Mouse (Mus musculus): Measurements from ENCODE around the gene Zup1. TPM values are rescaled to one million over a fixed set of nuclear protein-coding genes. Genes with fewer than 3 reads are reported as not detected.
"Not testable (repeated sequence)": the region's sequence is repeated elsewhere in the genome, so short reads cannot be mapped to it uniquely, and the experiment has no call there.

Gene Zup1
- polyA plus RNA-seq, 1 experiment from 2014 or later = 11.6 TPM

GRCm38 (mm10) chr10:33901520-33901919, 49.5 kb downstream of the Zup1 start:
- H3K9ac ChIP-seq; H3K9me3 ChIP-seq (replicated peaks); H3K36me3 ChIP-seq; H3K27ac ChIP-seq; H3K4me1 ChIP-seq (replicated peaks); H3K4me2 ChIP-seq; H3K27me3 ChIP-seq; ATAC-seq (replicated peaks; ENCODE audit: insufficient number of reproducible peaks, insufficient read depth, low FRiP score, low read depth); H3K4me3 ChIP-seq: not testable (repeated sequence)
- WGBS = 50% methylated on average over 1 of the region's 1 CpGs

DNA sequence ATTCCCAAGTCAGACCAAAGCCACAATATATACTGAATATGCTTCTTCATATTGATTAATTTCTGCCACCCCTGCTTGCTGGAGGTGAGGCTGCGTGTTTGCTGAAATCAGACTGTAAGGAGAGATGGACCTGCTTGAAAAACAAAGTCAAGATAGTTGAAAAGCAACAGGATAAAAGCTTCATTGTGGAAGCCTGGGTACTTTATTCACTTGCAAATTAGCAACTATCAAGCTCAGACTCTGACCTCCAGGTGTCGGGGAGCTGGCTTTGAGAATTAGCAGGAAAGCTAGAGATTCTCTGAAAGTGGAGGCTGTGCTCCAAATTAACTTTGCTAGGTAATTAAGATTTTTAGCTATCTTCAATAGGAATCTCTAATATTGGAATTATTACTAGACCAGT, 68.7 kb downstream of the Zup1 start:
- not testable (repeated sequence) for H3K4me3 ChIP-seq; H3K9me3 ChIP-seq (replicated peaks); H3K4me1 ChIP-seq (replicated peaks); ATAC-seq (replicated peaks; ENCODE audit: insufficient number of reproducible peaks, insufficient read depth, low FRiP score, low read depth); H3K4me2 ChIP-seq; H3K9ac ChIP-seq; H3K27ac ChIP-seq; H3K36me3 ChIP-seq; H3K27me3 ChIP-seq
- 79% methylated on average over 2 of the region's 2 CpGs for WGBS

DNA sequence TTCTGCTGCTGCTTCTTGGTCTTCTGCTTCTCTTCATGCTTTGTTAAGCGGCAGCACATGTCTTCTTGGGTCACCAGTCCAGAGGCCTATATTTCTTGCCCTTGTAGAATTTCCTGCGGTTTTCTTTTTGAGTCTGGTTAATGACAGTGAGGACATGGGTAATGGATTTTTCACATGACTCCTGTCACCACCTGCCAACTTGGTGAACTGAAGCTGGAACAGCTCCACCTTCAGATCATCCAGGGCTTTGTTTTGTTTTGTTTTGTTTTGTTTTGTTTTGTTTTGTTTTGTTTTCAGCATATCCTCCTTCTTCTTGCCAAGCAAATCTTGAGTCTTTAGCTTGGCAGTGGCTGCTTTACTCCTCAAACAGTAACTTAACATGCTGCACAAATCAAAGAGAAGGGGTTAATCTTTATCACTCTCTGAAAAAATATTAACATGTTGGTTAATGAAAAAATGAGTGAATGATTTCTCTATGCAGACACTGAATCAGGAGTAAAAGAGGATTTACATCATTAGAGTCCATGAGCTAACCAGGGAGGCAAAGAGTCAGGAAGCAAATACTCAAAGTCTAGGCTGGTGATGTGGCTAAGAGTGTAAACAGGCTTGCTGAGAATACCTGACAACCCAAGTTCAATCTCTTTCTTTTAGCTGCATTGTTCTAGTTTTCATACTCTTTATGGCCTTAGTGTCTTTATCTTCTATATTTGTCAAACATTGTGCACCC, 78.2 kb downstream of the Zup1 start:
- no peaks in the 10 kb centered on the region for H3K27me3 ChIP-seq
- ATAC-seq (replicated peaks; ENCODE audit: insufficient number of reproducible peaks, insufficient read depth, low FRiP score, low read depth) = no peak
- 79% methylated on average over 2 of the region's 2 CpGs for WGBS

DNA sequence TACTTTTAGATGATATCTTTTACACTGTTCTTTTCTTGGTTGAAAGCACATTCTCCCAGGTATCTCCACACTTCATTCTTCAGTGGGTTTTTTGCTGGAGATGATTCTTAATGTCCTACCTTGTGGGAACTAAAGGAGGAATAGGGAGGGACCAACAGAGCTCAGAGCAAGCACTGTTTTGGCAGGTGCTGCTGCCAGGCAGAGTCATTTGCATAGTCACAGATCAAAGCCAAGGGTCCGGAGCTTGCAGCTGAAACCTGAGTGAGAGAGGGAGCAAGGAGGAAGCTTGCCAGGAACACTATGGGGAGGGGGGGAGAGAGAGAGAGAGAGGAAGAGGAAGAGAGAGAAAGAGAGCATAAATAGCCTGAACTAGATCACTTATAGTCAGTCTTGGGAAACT, 80.6 kb downstream of the Zup1 start:
- Histone ChIP-seq H3K4me1 (replicated peaks) (no peaks in the 10 kb centered on the region), H3K36me3 (no peaks in the 10 kb centered on the region), H3K9ac (no peak overlapping the region), H3K27me3 (no peaks in the 10 kb centered on the region), H3K9me3 (replicated peaks) (no peaks in the 10 kb centered on the region), H3K27ac (no peak overlapping the region), H3K4me3 (no peak overlapping the region), H3K4me2 (no peak overlapping the region)
- 5% methylated on average over 1 of the region's 1 CpGs for WGBS
- no peak for ATAC-seq (replicated peaks; ENCODE audit: insufficient number of reproducible peaks, insufficient read depth, low FRiP score, low read depth)

More for the DNA sequence above, 78.2 kb downstream of the Zup1 start:
- Histone ChIP-seq H3K27ac (no peak overlapping the region), H3K36me3 (no peaks in the 10 kb centered on the region), H3K4me1 (replicated peaks) (no peaks in the 10 kb centered on the region), H3K4me2 (no peak overlapping the region), H3K9me3 (replicated peaks) (no peaks in the 10 kb centered on the region), H3K4me3 (no peak overlapping the region), H3K9ac (no peak overlapping the region)

Other genes with a start within 250 kb of the Zup1 start
- gene Sult3a2, start 164.6 kb downstream of the Zup1 start, polyA plus RNA-seq (2015; fragmentation: Nextera tagmentation; extraction: Ambion mirVana) = not detected in 2 replicates
- gene Sult3a1, start 93.5 kb downstream of the Zup1 start, polyA plus RNA-seq (2015; fragmentation: Nextera tagmentation; extraction: Ambion mirVana) = not detected in 2 replicates
- gene Rsph4a, start 46.2 kb downstream of the Zup1 start, polyA plus RNA-seq (2015; fragmentation: Nextera tagmentation; extraction: Ambion mirVana) = 0.04 and 0.05 TPM in 2 replicates
- gene Rwdd1, start 68.4 kb upstream of the Zup1 start, polyA plus RNA-seq (2015; fragmentation: Nextera tagmentation; extraction: Ambion mirVana) = 79.4 and 100 TPM in 2 replicates
- gene Trappc3l, start 86.3 kb upstream of the Zup1 start, polyA plus RNA-seq (2015; fragmentation: Nextera tagmentation; extraction: Ambion mirVana) = not detected in 2 replicates
- gene Calhm4, start 93.0 kb upstream of the Zup1 start, polyA plus RNA-seq (2015; fragmentation: Nextera tagmentation; extraction: Ambion mirVana) = not detected in 2 replicates
- 1.6 and 1.9 TPM in 2 replicates for gene Calhm5, start 145.2 kb upstream of the Zup1 start, polyA plus RNA-seq (2015; fragmentation: Nextera tagmentation; extraction: Ambion mirVana)
- 0.78 and 0.89 TPM in 2 replicates for gene Calhm6, start 176.7 kb upstream of the Zup1 start, polyA plus RNA-seq (2015; fragmentation: Nextera tagmentation; extraction: Ambion mirVana)